ENCODE assay signal across 37 mouse cellular contexts in the genomic region with DNA sequence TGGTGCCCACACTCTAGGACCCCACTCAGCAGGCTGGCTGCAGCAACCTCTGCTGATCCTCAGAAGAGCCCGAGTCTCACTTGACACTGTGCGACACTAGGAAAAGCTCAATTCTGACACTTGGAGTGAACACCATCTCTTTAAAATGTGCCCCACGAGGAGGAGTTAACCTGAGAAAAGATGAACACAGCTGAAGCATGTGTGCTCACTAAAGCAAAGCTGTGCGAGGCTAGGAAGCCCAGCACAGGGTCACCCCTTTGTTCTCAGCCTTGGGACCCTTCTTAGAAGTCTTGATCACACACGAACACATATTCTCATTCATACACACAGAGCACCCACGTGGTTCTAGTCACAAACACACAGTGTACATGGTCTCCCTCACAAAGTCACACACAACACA. TPM values are rescaled to one million over a fixed set of nuclear protein-coding genes. Genes with fewer than 3 reads are reported as not detected.
"Had no signal": no experiment of that assay in that cellular context is flagged by ENCODE, and none has a peak within 500 bp of the region (broad histone marks: within the 10 kb centered on the region; RNA-seq: fewer than 3 reads in every experiment).

No protein-coding gene starts in this region.

- H3K4me2 ChIP-seq: limb, embryonic 12.5 days; limb, embryonic 13.5 days; limb, embryonic 15.5 days; liver, embryonic 11.5 days; liver, embryonic 12.5 days; liver, embryonic 13.5 days; liver, embryonic 15.5 days; lung, embryonic 14.5 days; lung, embryonic 15.5 days; midbrain, embryonic 11.5 days; midbrain, embryonic 12.5 days; midbrain, embryonic 13.5 days; midbrain, embryonic 15.5 days; neural tube, embryonic 12.5 days; neural tube, embryonic 13.5 days had no signal

- H3K36me3 ChIP-seq: limb, embryonic 10.5 days; limb, embryonic 12.5 days; limb, embryonic 13.5 days; limb, embryonic 15.5 days; liver, embryonic 12.5 days; liver, embryonic 13.5 days; liver, embryonic 15.5 days; lung, embryonic 15.5 days; midbrain, embryonic 10.5 days; midbrain, embryonic 12.5 days; midbrain, embryonic 13.5 days; midbrain, embryonic 15.5 days; neural tube, embryonic 12.5 days; neural tube, embryonic 13.5 days had no signal

- DNase-seq: left cerebral cortex, postnatal 4 days; liver; liver, embryonic 13.5 days; liver, postnatal 0 days; lung, adult 18-20 months; lung, adult 2 months; lung, embryonic 14.5 days; lung, postnatal 10 days; lung, postnatal 14 days; lung, postnatal 36 days; lung, postnatal 4 days; midbrain, embryonic 14.5 days had no signal

- H3K27ac ChIP-seq: limb, embryonic 10.5 days; limb, embryonic 12.5 days; limb, embryonic 13.5 days; limb, embryonic 15.5 days; liver, embryonic 12.5 days; liver, embryonic 13.5 days; liver, embryonic 14.5 days; liver, embryonic 15.5 days; lung, embryonic 15.5 days; macrophage; midbrain, embryonic 10.5 days; midbrain, embryonic 12.5 days; midbrain, embryonic 13.5 days; midbrain, embryonic 15.5 days; neural tube, embryonic 12.5 days; neural tube, embryonic 13.5 days had no signal

- H3K27me3 ChIP-seq: limb, embryonic 12.5 days; limb, embryonic 13.5 days; limb, embryonic 15.5 days; liver, embryonic 13.5 days; liver, embryonic 15.5 days; lung, embryonic 15.5 days; midbrain, embryonic 12.5 days; midbrain, embryonic 13.5 days; midbrain, embryonic 15.5 days; neural tube, embryonic 12.5 days; neural tube, embryonic 13.5 days had no signal

- H3K9me3 ChIP-seq: limb, embryonic 10.5 days; limb, embryonic 12.5 days; limb, embryonic 13.5 days; limb, embryonic 15.5 days; liver, embryonic 12.5 days; liver, embryonic 13.5 days; liver, embryonic 15.5 days; lung, embryonic 15.5 days; megakaryocyte, embryonic 14.5 days; midbrain, embryonic 10.5 days; midbrain, embryonic 12.5 days; midbrain, embryonic 13.5 days; midbrain, embryonic 15.5 days; neural tube, embryonic 12.5 days; neural tube, embryonic 13.5 days had no signal

- H3K4me3 ChIP-seq: limb, embryonic 10.5 days; limb, embryonic 12.5 days; limb, embryonic 13.5 days; limb, embryonic 15.5 days; liver, embryonic 12.5 days; liver, embryonic 13.5 days; liver, embryonic 15.5 days; lung, embryonic 15.5 days; megakaryocyte, embryonic 14.5 days; midbrain, embryonic 10.5 days; midbrain, embryonic 12.5 days; midbrain, embryonic 13.5 days; midbrain, embryonic 15.5 days; myocyte; neural tube, embryonic 12.5 days; neural tube, embryonic 13.5 days had no signal

- ATAC-seq: liver, embryonic 12.5 days; liver, postnatal 0 days; lung, postnatal 0 days; midbrain, embryonic 13.5 days; midbrain, embryonic 15.5 days; midbrain, embryonic 16.5 days had no signal

- H3K9ac ChIP-seq: limb, embryonic 12.5 days; limb, embryonic 13.5 days; limb, embryonic 15.5 days; liver, embryonic 12.5 days; liver, embryonic 13.5 days; liver, embryonic 14.5 days; liver, embryonic 15.5 days; liver, postnatal 0 days; lung, embryonic 14.5 days; lung, embryonic 15.5 days; midbrain, embryonic 12.5 days; midbrain, embryonic 13.5 days; midbrain, embryonic 15.5 days; neural tube, embryonic 12.5 days; neural tube, embryonic 13.5 days had no signal

- H3K4me1 ChIP-seq: liver, embryonic 12.5 days; liver, embryonic 13.5 days; midbrain, embryonic 15.5 days; neural tube, embryonic 12.5 days; neural tube, embryonic 13.5 days had no signal

RNA-seq across cellular contexts. Expression of a gene that starts 2.2 kb away (rescaled TPM):
- total RNA-seq: midbrain, postnatal 0 days; monocyte, adult 5-6 weeks had no signal
- polyA plus RNA-seq: liver, embryonic 11.5 days; liver, embryonic 12.5 days; liver, embryonic 13.5 days; liver, embryonic 15.5 days; liver, embryonic 16.5 days; liver, postnatal 0 days; macrophage; neural tube, embryonic 11.5 days had no signal
